Mouse (Mus musculus): Measurements from ENCODE around the gene Hes7. TPM values are rescaled to one million over a fixed set of nuclear protein-coding genes. Genes with fewer than 3 reads are reported as not detected.
A peak's percentile ranks its signal among the peaks of the same experiment; 100 is the strongest.

Gene Hes7
- total and polyA plus RNA-seq, 2 experiments from 2014 or later = 1.3 to 1.6 TPM

- no peaks in the 10 kb centered on the region for H3K27me3 ChIP-seq (ENCODE audit: insufficient read depth, low read length)
- H3K4me2 ChIP-seq (ENCODE audit: low read depth) = peak overlapping the region; percentile 96
- H3K9ac ChIP-seq = no peak overlapping the region
- peaks cover 18% of the 10 kb centered on the region for H3K4me1 ChIP-seq (ENCODE audit: insufficient read depth)
- ATAC-seq (no peak), DNase-seq (peak; percentile 7)
- H3K4me3 ChIP-seq (ENCODE audit: low read depth, low read length) = peak overlapping the region; percentile 85
- H3K9me3 ChIP-seq (ENCODE audit: low read length) = no peaks in the 10 kb centered on the region
- TF ChIP-seq CTCF (IDR thresholded peaks at IDR 0.05; ENCODE audit: low read depth) = no peak
- 40% methylated on average over 14 of the region's 14 CpGs for WGBS
- no peaks in the 10 kb centered on the region for H3K36me3 ChIP-seq (ENCODE audit: insufficient read depth)
- no peak overlapping the region for H3K27ac ChIP-seq (ENCODE audit: low read depth, low read length)
These were observed 603 bp upstream of the Hes7 start for GRCm38 (mm10) chr11:69119446-69120155.

- Histone ChIP-seq H3K4me1 (ENCODE audit: insufficient read depth) (peaks cover 18% of the 10 kb centered on the region), H3K36me3 (ENCODE audit: insufficient read depth) (no peaks in the 10 kb centered on the region), H3K9ac (peak overlapping the region; percentile 73), H3K9me3 (ENCODE audit: low read length) (no peaks in the 10 kb centered on the region), H3K4me3 (ENCODE audit: low read depth, low read length) (peak overlapping the region; percentile 85), H3K27ac (ENCODE audit: low read depth, low read length) (no peak overlapping the region), H3K4me2 (ENCODE audit: low read depth) (peak overlapping the region; percentile 96), H3K27me3 (ENCODE audit: insufficient read depth, low read length) (no peaks in the 10 kb centered on the region)
- TF ChIP-seq CTCF (IDR thresholded peaks at IDR 0.05; ENCODE audit: low read depth) = no peak
- ATAC-seq (no peak), DNase-seq (peak; percentile 11)
- 4% methylated on average over 33 of the region's 33 CpGs for WGBS
These were observed 967 bp downstream of the Hes7 start for GRCm38 (mm10) chr11:69121001-69121740.

- Histone ChIP-seq H3K36me3 (ENCODE audit: insufficient read depth) (no peaks in the 10 kb centered on the region), H3K4me2 (ENCODE audit: low read depth) (peak overlapping the region; percentile 96), H3K4me1 (ENCODE audit: insufficient read depth) (peaks cover 18% of the 10 kb centered on the region), H3K9ac (peak overlapping the region; percentile 73), H3K27me3 (ENCODE audit: insufficient read depth, low read length) (no peaks in the 10 kb centered on the region), H3K27ac (ENCODE audit: low read depth, low read length) (peak overlapping the region; percentile 75), H3K4me3 (ENCODE audit: low read depth, low read length) (peak overlapping the region; percentile 85), H3K9me3 (ENCODE audit: low read length) (no peaks in the 10 kb centered on the region)
- 3% methylated on average over 31 of the region's 32 CpGs for WGBS
- ATAC-seq (no peak), DNase-seq (peak; percentile 61)
- no peak for TF ChIP-seq CTCF (IDR thresholded peaks at IDR 0.05; ENCODE audit: low read depth)
These were observed 1.6 kb downstream of the Hes7 start for GRCm38 (mm10) chr11:69121741-69122335.

- H3K27ac ChIP-seq (ENCODE audit: low read depth, low read length) = peak within 1 kb of the TSS; percentile 75
- H3K4me3 ChIP-seq (ENCODE audit: low read depth, low read length) = peak within 1 kb of the TSS; percentile 85
- peak within 1 kb of the TSS; percentile 96 for H3K4me2 ChIP-seq (ENCODE audit: low read depth)
- WGBS = 1% methylated on average over 65 of the region's 66 CpGs
- H3K9ac ChIP-seq = peak within 1 kb of the TSS; percentile 73
- H3K9me3 ChIP-seq (ENCODE audit: low read length) = no peaks in the 10 kb centered on the region
- DNase-seq (peak; percentile 89), ATAC-seq (peak; percentile 63)
- H3K4me1 ChIP-seq (ENCODE audit: insufficient read depth) = peaks cover 18% of the 10 kb centered on the region
- H3K36me3 ChIP-seq (ENCODE audit: insufficient read depth) = no peaks in the 10 kb centered on the region
- TF ChIP-seq CTCF (IDR thresholded peaks at IDR 0.05; ENCODE audit: low read depth) = peak; percentile 79
- H3K27me3 ChIP-seq (ENCODE audit: insufficient read depth, low read length) = no peaks in the 10 kb centered on the region
These were observed 2.2 kb downstream of the Hes7 start, which contains the start of gene 9130213A22Rik for GRCm38 (mm10) chr11:69122336-69122951. Gene 9130213A22Rik (minus strand): TSS chr11:69122589.

GRCm38 (mm10) chr11:69123056-69123692 lies 3.0 kb downstream of the Hes7 start:
- TF ChIP-seq CTCF (IDR thresholded peaks at IDR 0.05; ENCODE audit: low read depth) = peak; percentile 52
- H3K27ac ChIP-seq (ENCODE audit: low read depth, low read length) = peak overlapping the region; percentile 88
- peak; percentile 95 for DNase-seq
- H3K4me1 ChIP-seq (ENCODE audit: insufficient read depth) = peaks cover 18% of the 10 kb centered on the region
- H3K36me3 ChIP-seq (ENCODE audit: insufficient read depth) = no peaks in the 10 kb centered on the region
- H3K4me3 ChIP-seq (ENCODE audit: low read depth, low read length) = peak overlapping the region; percentile 85
- H3K4me2 ChIP-seq (ENCODE audit: low read depth) = peak overlapping the region; percentile 96
- WGBS = under 1% methylated on average over 29 of the region's 29 CpGs
- H3K27me3 ChIP-seq (ENCODE audit: insufficient read depth, low read length) = no peaks in the 10 kb centered on the region
- peak overlapping the region; percentile 73 for H3K9ac ChIP-seq
- no peaks in the 10 kb centered on the region for H3K9me3 ChIP-seq (ENCODE audit: low read length)
- ATAC-seq = no peak

Measured in forebrain, postnatal 0 days (tissue).